Mouse (Mus musculus): ENCODE data around the gene Eif4g3. TPM values are rescaled to one million over a fixed set of nuclear protein-coding genes. Genes with fewer than 3 reads are reported as not detected.
A peak's percentile ranks its signal among the peaks of the same experiment; 100 is the strongest.
"Not testable (repeated sequence)": the region's sequence is repeated elsewhere in the genome, so short reads cannot be mapped to it uniquely, and the experiment has no call there.

Eif4g3 gene
- total RNA-seq, 2 experiments from 2014 or later: 115 to 117 TPM

- not testable (repeated sequence) for DNase-seq (ENCODE audit: low spot score)
Observed at GRCm38 (mm10) chr4:138057196-138057754, 64.5 kb downstream of the Eif4g3 start.

- DNase-seq (ENCODE audit: low spot score): no peak
Observed at GRCm38 (mm10) chr4:138061161-138061560, 68.3 kb downstream of the Eif4g3 start.

GRCm38 (mm10) chr4:138063372-138064265 lies 70.8 kb downstream of the Eif4g3 start:
- DNase-seq (ENCODE audit: low spot score): peak; percentile 64

GRCm38 (mm10) chr4:138064882-138065592 lies 72.2 kb downstream of the Eif4g3 start:
- DNase-seq (ENCODE audit: low spot score): peak; percentile 46

- no peak for DNase-seq (ENCODE audit: low spot score)
Observed at GRCm38 (mm10) chr4:138065593-138066169, 72.9 kb downstream of the Eif4g3 start.

GRCm38 (mm10) chr4:138066421-138066820 lies 73.6 kb downstream of the Eif4g3 start:
- no peak for DNase-seq (ENCODE audit: low spot score)

GRCm38 (mm10) chr4:138067858-138068257 lies 75.0 kb downstream of the Eif4g3 start:
- DNase-seq (ENCODE audit: low spot score): no peak

- DNase-seq (ENCODE audit: low spot score): peak; percentile 90
Observed at GRCm38 (mm10) chr4:138068598-138068997, 75.8 kb downstream of the Eif4g3 start.

- no peak for DNase-seq (ENCODE audit: low spot score)
Observed at GRCm38 (mm10) chr4:138069371-138069770, 76.5 kb downstream of the Eif4g3 start.

GRCm38 (mm10) chr4:138071497-138071896 lies 78.7 kb downstream of the Eif4g3 start:
- no peak for DNase-seq (ENCODE audit: low spot score)

GRCm38 (mm10) chr4:138073086-138073485 lies 80.3 kb downstream of the Eif4g3 start:
- no peak for DNase-seq (ENCODE audit: low spot score)

GRCm38 (mm10) chr4:138073531-138073930 lies 80.7 kb downstream of the Eif4g3 start:
- DNase-seq (ENCODE audit: low spot score): peak; percentile 64

GRCm38 (mm10) chr4:138074896-138075584 lies 82.2 kb downstream of the Eif4g3 start:
- peak; percentile 66 for DNase-seq (ENCODE audit: low spot score)

GRCm38 (mm10) chr4:138077663-138078295 lies 85.0 kb downstream of the Eif4g3 start:
- DNase-seq (ENCODE audit: low spot score): peak; percentile 49

- DNase-seq (ENCODE audit: low spot score): no peak
Observed at GRCm38 (mm10) chr4:138079234-138079633, 86.4 kb downstream of the Eif4g3 start.

- DNase-seq (ENCODE audit: low spot score): no peak
Observed at GRCm38 (mm10) chr4:138082466-138082865, 89.6 kb downstream of the Eif4g3 start.

GRCm38 (mm10) chr4:138084103-138084502 lies 91.3 kb downstream of the Eif4g3 start:
- DNase-seq (ENCODE audit: low spot score): no peak

GRCm38 (mm10) chr4:138084851-138085573 lies 92.2 kb downstream of the Eif4g3 start:
- no peak for DNase-seq (ENCODE audit: low spot score)

GRCm38 (mm10) chr4:138086949-138087348 lies 94.1 kb downstream of the Eif4g3 start:
- DNase-seq (ENCODE audit: low spot score): no peak

- DNase-seq (ENCODE audit: low spot score): no peak
Observed at GRCm38 (mm10) chr4:138089512-138089911, 96.7 kb downstream of the Eif4g3 start.

Measured in gastrocnemius, adult 18-20 months (tissue).